Mouse (Mus musculus) limb, embryonic 12.5 days (tissue): ENCODE data around the gene Gpcpd1. TPM values are rescaled to one million over a fixed set of nuclear protein-coding genes. Genes with fewer than 3 reads are reported as not detected.

Source experiments
- ATAC-seq: fragments of 200-750 bp; cut with Nextera tagmentation; 2 replicates; pipeline ENCODE4 v1.8.0; 2017; ENCODE audit warnings: low read depth, moderate TSS enrichment; ENCODE audit not compliant: insufficient number of reproducible peaks, insufficient read depth, low FRiP score, low TSS enrichment
- H3K27ac ChIP-seq: fragments of 300-500 bp; sonication (generic); 2 replicates; pipeline ENCODE4 v1.5.1; 2016; ENCODE audit warnings: mild to moderate bottlenecking, moderate library complexity
- H3K27me3 ChIP-seq: fragments of 300-500 bp; sonication (generic); 2 replicates; pipeline ENCODE4 v1.6.1; 2016; ENCODE audit warnings: mild to moderate bottlenecking, moderate library complexity
- H3K36me3 ChIP-seq: fragments of 300-500 bp; sonication (generic); 2 replicates; pipeline ENCODE4 v1.6.1; 2016; ENCODE audit warnings: mild to moderate bottlenecking, moderate library complexity
- H3K4me1 ChIP-seq: fragments of 300-500 bp; sonication (generic); replicated peaks from 2 replicates; pipeline ENCODE4 v1.6.1; 2016
- H3K4me2 ChIP-seq: fragments of 300-500 bp; sonication (generic); 2 replicates; pipeline ENCODE4 v1.6.1; 2016; ENCODE audit warnings: mild to moderate bottlenecking, moderate library complexity
- H3K4me3 ChIP-seq: fragments of 300-500 bp; sonication (generic); replicated peaks from 2 replicates; pipeline ENCODE4 v1.5.1; 2016; ENCODE audit warnings: mild to moderate bottlenecking
- H3K9ac ChIP-seq: fragments of 300-500 bp; sonication (generic); replicated peaks from 2 replicates; pipeline ENCODE4 v1.6.1; 2016; ENCODE audit warnings: mild to moderate bottlenecking, moderate library complexity
- H3K9me3 ChIP-seq: fragments of 300-500 bp; sonication (generic); 2 replicates; pipeline ENCODE4 v1.6.1; 2016; ENCODE audit warnings: mild to moderate bottlenecking, moderate library complexity
- WGBS: fragments of 180-500 bp; shearing (Covaris S2); methylation state at CpG from one replicate; pipeline ENCODE4 v1.1.7; 2016; 5-methylcytosine and 5-hydroxymethylcytosine counted together
- polyA plus RNA-seq: library from polyadenylated mRNA; unstranded; fragments of >200 nt; fragmentation: Nextera tagmentation; extraction: Ambion mirVana; gene quantifications from 2 replicates; pipeline ENCODE4 v1.2.1, GENCODE M21; 2016

Gene Gpcpd1
- polyA plus RNA-seq, 1 experiment from 2014 or later, result 42.3 TPM

GRCm38 (mm10) chr2:132507521-132507920, 80.0 kb downstream of the Gpcpd1 start:
- ATAC-seq, result no peak
- H3K4me2 ChIP-seq, result no peak overlapping the region
- H3K9me3 ChIP-seq, result no peaks in the 10 kb centered on the region
- no peak overlapping the region for H3K4me3 ChIP-seq
- WGBS, result 58% methylated on average over 6 of the region's 6 CpGs
- no peak overlapping the region for H3K9ac ChIP-seq
- no peaks in the 10 kb centered on the region for H3K36me3 ChIP-seq
- H3K4me1 ChIP-seq, result no peaks in the 10 kb centered on the region; the same call in 1 of the 2 replicates
- H3K27ac ChIP-seq, result no peak overlapping the region
- peaks cover 1% of the 10 kb centered on the region; the same call in 1 of the 2 replicates for H3K27me3 ChIP-seq

GRCm38 (mm10) chr2:132507091-132507490, 80.4 kb downstream of the Gpcpd1 start:
- 42% methylated on average over 14 of the region's 14 CpGs for WGBS
- no peaks in the 10 kb centered on the region for H3K27me3 ChIP-seq
- no peaks in the 10 kb centered on the region for H3K36me3 ChIP-seq
- H3K4me2 ChIP-seq, result no peak overlapping the region
- H3K9me3 ChIP-seq, result no peaks in the 10 kb centered on the region
- no peak overlapping the region for H3K9ac ChIP-seq
- no peak for ATAC-seq
- H3K4me1 ChIP-seq, result no peaks in the 10 kb centered on the region; the same call in 1 of the 2 replicates
- no peak overlapping the region for H3K27ac ChIP-seq
- no peak overlapping the region for H3K4me3 ChIP-seq

GRCm38 (mm10) chr2:132505828-132506227, 81.7 kb downstream of the Gpcpd1 start:
- H3K9me3 ChIP-seq, result no peaks in the 10 kb centered on the region
- no peak overlapping the region for H3K4me3 ChIP-seq
- no peaks in the 10 kb centered on the region for H3K36me3 ChIP-seq
- no peak for ATAC-seq
- no peak overlapping the region for H3K4me2 ChIP-seq
- H3K9ac ChIP-seq, result no peak overlapping the region
- WGBS, result 94% methylated on average over 6 of the region's 6 CpGs
- H3K27ac ChIP-seq, result no peak overlapping the region
- H3K27me3 ChIP-seq, result no peaks in the 10 kb centered on the region
- H3K4me1 ChIP-seq, result no peaks in the 10 kb centered on the region; the same call in 1 of the 2 replicates

- Histone ChIP-seq H3K36me3 (no peaks in the 10 kb centered on the region), H3K27me3 (no peaks in the 10 kb centered on the region), H3K4me2 (no peak overlapping the region), H3K4me1 (no peaks in the 10 kb centered on the region), H3K9me3 (no peaks in the 10 kb centered on the region), H3K4me3 (no peak overlapping the region), H3K9ac (no peak overlapping the region), H3K27ac (no peak overlapping the region)
- ATAC-seq, result no peak
- WGBS, result 84% methylated on average over 3 of the region's 3 CpGs
Measured at GRCm38 (mm10) chr2:132498344-132498743, 89.2 kb downstream of the Gpcpd1 start.

- H3K9ac ChIP-seq, result no peak overlapping the region
- H3K27ac ChIP-seq, result no peak overlapping the region
- H3K4me2 ChIP-seq, result no peak overlapping the region
- no peak for ATAC-seq
- WGBS, result 87% methylated on average over 7 of the region's 7 CpGs
- no peaks in the 10 kb centered on the region for H3K4me1 ChIP-seq
- no peak overlapping the region for H3K4me3 ChIP-seq
- H3K9me3 ChIP-seq, result no peaks in the 10 kb centered on the region
- H3K27me3 ChIP-seq, result no peaks in the 10 kb centered on the region
- no peaks in the 10 kb centered on the region for H3K36me3 ChIP-seq
Measured at GRCm38 (mm10) chr2:132497412-132498135, 90.0 kb downstream of the Gpcpd1 start.

GRCm38 (mm10) chr2:132493184-132493583, 94.3 kb downstream of the Gpcpd1 start:
- H3K27me3 ChIP-seq, result no peaks in the 10 kb centered on the region
- no peak overlapping the region for H3K27ac ChIP-seq
- H3K36me3 ChIP-seq, result no peaks in the 10 kb centered on the region
- WGBS, result 78% methylated on average over 4 of the region's 4 CpGs
- no peak overlapping the region for H3K4me3 ChIP-seq
- no peaks in the 10 kb centered on the region for H3K4me1 ChIP-seq
- H3K4me2 ChIP-seq, result no peak overlapping the region
- H3K9me3 ChIP-seq, result no peaks in the 10 kb centered on the region
- no peak for ATAC-seq
- H3K9ac ChIP-seq, result no peak overlapping the region

- ATAC-seq, result no peak
- Histone ChIP-seq H3K27me3 (no peaks in the 10 kb centered on the region), H3K4me3 (no peak overlapping the region), H3K9ac (no peak overlapping the region), H3K36me3 (no peaks in the 10 kb centered on the region), H3K27ac (no peak overlapping the region), H3K9me3 (no peaks in the 10 kb centered on the region), H3K4me1 (no peaks in the 10 kb centered on the region), H3K4me2 (no peak overlapping the region)
- WGBS, result 0% methylated on average over 1 of the region's 1 CpGs
Measured at GRCm38 (mm10) chr2:132485454-132485853, 102.1 kb downstream of the Gpcpd1 start.

GRCm38 (mm10) chr2:132481547-132481946, 106.0 kb downstream of the Gpcpd1 start:
- WGBS, result 61% methylated on average over 3 of the region's 3 CpGs

More at GRCm38 (mm10) chr2:132481547-132481946, 106.0 kb downstream of the Gpcpd1 start:
- no peaks in the 10 kb centered on the region for H3K4me1 ChIP-seq
- H3K27ac ChIP-seq, result no peak overlapping the region
- ATAC-seq, result no peak
- H3K9me3 ChIP-seq, result no peaks in the 10 kb centered on the region
- no peaks in the 10 kb centered on the region for H3K36me3 ChIP-seq
- H3K27me3 ChIP-seq, result no peaks in the 10 kb centered on the region
- no peak overlapping the region for H3K4me3 ChIP-seq
- no peak overlapping the region for H3K4me2 ChIP-seq
- H3K9ac ChIP-seq, result no peak overlapping the region

Other genes starting within 250 kb of the Gpcpd1 start
- 2.5 and 3.2 TPM in 2 replicates for gene Prokr2, start 202.3 kb downstream of the Gpcpd1 start, polyA plus RNA-seq
- 18.2 and 19.9 TPM in 2 replicates for gene Shld1, start 99.2 kb upstream of the Gpcpd1 start, polyA plus RNA-seq
- 0.11 and 0.35 TPM in 2 replicates for gene Chgb, start 193.5 kb upstream of the Gpcpd1 start, polyA plus RNA-seq
- 34.1 and 38.7 TPM in 2 replicates for gene Trmt6, start 228.3 kb upstream of the Gpcpd1 start, polyA plus RNA-seq
- gene Mcm8, start 228.4 kb upstream of the Gpcpd1 start, polyA plus RNA-seq, result 22.1 and 23.3 TPM in 2 replicates